Mouse (Mus musculus) ES-Bruce4 (cell line): ENCODE data around the gene Bpi. TPM values are rescaled to one million over a fixed set of nuclear protein-coding genes. Genes with fewer than 3 reads are reported as not detected.

ENCODE experiments used
- H3K27ac ChIP-seq: 2 replicates; pipeline ENCODE4 v1.5.1; 2012; ENCODE audit warnings: low read length, inconsistent platforms; ENCODE audit not compliant: insufficient read depth
- H3K27me3 ChIP-seq: 2 replicates; pipeline ENCODE4 v1.6.1; 2012; ENCODE audit warnings: mild to moderate bottlenecking, low read length, inconsistent platforms; ENCODE audit not compliant: control insufficient read depth, poor library complexity, insufficient read depth, severe bottlenecking
- H3K36me3 ChIP-seq: 2 replicates; pipeline ENCODE4 v1.6.1; 2012; ENCODE audit warnings: inconsistent platforms, mild to moderate bottlenecking, low read length, moderate library complexity; ENCODE audit not compliant: control insufficient read depth, poor library complexity, insufficient read depth, severe bottlenecking
- H3K4me1 ChIP-seq: one replicate; pipeline ENCODE4 v1.8.1; 2011; ENCODE audit warnings: low read length; ENCODE audit not compliant: control insufficient read depth, insufficient read depth
- H3K4me3 ChIP-seq: 2 replicates; pipeline ENCODE4 v1.5.1; 2011; ENCODE audit warnings: low read depth, mild to moderate bottlenecking, low read length
- H3K9ac ChIP-seq: 2 replicates; pipeline ENCODE4 v1.6.1; 2012; ENCODE audit warnings: low read depth, mild to moderate bottlenecking, inconsistent platforms; ENCODE audit not compliant: poor library complexity, severe bottlenecking
- H3K9me3 ChIP-seq: replicated peaks from 2 replicates; pipeline ENCODE4 v1.6.1; 2012; ENCODE audit warnings: mild to moderate bottlenecking, low read length, inconsistent platforms; ENCODE audit not compliant: control insufficient read depth, poor library complexity, insufficient read depth, severe bottlenecking
- CTCF ChIP-seq: IDR thresholded peaks from one replicate; pipeline ENCODE4 v1.8.1; 2011; ENCODE audit warnings: low read depth, low read length
- EP300 ChIP-seq: IDR thresholded peaks from 2 replicates; pipeline ENCODE4 v1.6.1; 2011; ENCODE audit warnings: low read depth, low read length; ENCODE audit not compliant: insufficient read depth
- POLR2A ChIP-seq: IDR thresholded peaks from one replicate; pipeline ENCODE4 v1.8.1; 2011; ENCODE audit warnings: low read length; ENCODE audit not compliant: insufficient read depth
- polyA plus RNA-seq: library from polyadenylated mRNA; stranded (reverse); fragments of >200 nt; gene quantifications from 2 replicates; pipeline ENCODE4 v1.2.4, GENCODE M21; 2011; ENCODE audit warnings: low read depth; ENCODE audit not compliant: missing spikeins, insufficient read depth, insufficient read length

Gene Bpi
- polyA plus RNA-seq, 1 experiment: not detected

- Histone ChIP-seq H3K36me3 (no peaks in the 10 kb centered on the region), H3K4me3 (no peak overlapping the region), H3K9me3 (no peaks in the 10 kb centered on the region), H3K27me3 (no peaks in the 10 kb centered on the region), H3K4me1 (no peaks in the 10 kb centered on the region), H3K27ac (no peak overlapping the region), H3K9ac (no peak overlapping the region)
- TF ChIP-seq EP300 (no peak), POLR2A (no peak), CTCF (no peak)
These were observed 41.4 kb upstream of the Bpi start for GRCm38 (mm10) chr2:158216510-158216909.

DNA sequence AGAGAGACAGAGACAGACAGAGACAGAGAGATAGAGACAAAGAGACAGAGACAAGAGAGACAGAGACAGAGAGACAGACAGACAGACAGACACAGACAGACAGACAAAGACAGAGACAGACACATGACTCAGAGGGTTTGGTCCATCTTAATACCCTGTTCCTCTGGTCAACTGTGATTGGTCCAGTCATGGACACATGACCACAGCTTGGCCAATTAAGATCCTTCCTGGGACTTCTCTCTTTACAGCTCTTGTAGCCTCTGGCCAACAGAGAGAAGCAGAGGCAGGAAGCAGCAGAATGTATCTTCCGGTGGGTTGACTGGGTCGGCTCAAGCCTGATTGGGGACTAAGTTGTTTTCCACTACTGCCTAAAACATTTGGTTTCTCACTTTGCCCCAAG is 38.3 kb upstream of the Bpi start:
- H3K9me3 ChIP-seq: no peaks in the 10 kb centered on the region
- no peak overlapping the region for H3K4me3 ChIP-seq
- H3K36me3 ChIP-seq: no peaks in the 10 kb centered on the region
- H3K9ac ChIP-seq: no peak overlapping the region
- no peak overlapping the region for H3K27ac ChIP-seq
- no peaks in the 10 kb centered on the region for H3K27me3 ChIP-seq
- TF ChIP-seq POLR2A (no peak), CTCF (no peak), EP300 (no peak)
- no peaks in the 10 kb centered on the region for H3K4me1 ChIP-seq

GRCm38 (mm10) chr2:158221446-158222084 is 36.3 kb upstream of the Bpi start:
- Histone ChIP-seq H3K27me3 (no peaks in the 10 kb centered on the region), H3K27ac (no peak overlapping the region), H3K4me1 (no peaks in the 10 kb centered on the region), H3K9me3 (no peaks in the 10 kb centered on the region), H3K4me3 (no peak overlapping the region), H3K9ac (no peak overlapping the region), H3K36me3 (no peaks in the 10 kb centered on the region)
- no peak for TF ChIP-seq EP300
- TF ChIP-seq POLR2A: no peak
- TF ChIP-seq CTCF: no peak

GRCm38 (mm10) chr2:158222664-158223063 is 35.2 kb upstream of the Bpi start:
- Histone ChIP-seq H3K27me3 (no peaks in the 10 kb centered on the region), H3K4me1 (no peaks in the 10 kb centered on the region), H3K9ac (no peak overlapping the region), H3K27ac (no peak overlapping the region), H3K9me3 (no peaks in the 10 kb centered on the region), H3K4me3 (no peak overlapping the region), H3K36me3 (no peaks in the 10 kb centered on the region)
- TF ChIP-seq EP300 (no peak), CTCF (no peak), POLR2A (no peak)

GRCm38 (mm10) chr2:158223497-158223896 is 34.4 kb upstream of the Bpi start:
- Histone ChIP-seq H3K36me3 (no peaks in the 10 kb centered on the region), H3K9ac (no peak overlapping the region), H3K4me1 (no peaks in the 10 kb centered on the region), H3K27ac (no peak overlapping the region), H3K9me3 (no peaks in the 10 kb centered on the region), H3K27me3 (no peaks in the 10 kb centered on the region), H3K4me3 (no peak overlapping the region)
- TF ChIP-seq EP300: no peak
- TF ChIP-seq CTCF: no peak
- no peak for TF ChIP-seq POLR2A

DNA sequence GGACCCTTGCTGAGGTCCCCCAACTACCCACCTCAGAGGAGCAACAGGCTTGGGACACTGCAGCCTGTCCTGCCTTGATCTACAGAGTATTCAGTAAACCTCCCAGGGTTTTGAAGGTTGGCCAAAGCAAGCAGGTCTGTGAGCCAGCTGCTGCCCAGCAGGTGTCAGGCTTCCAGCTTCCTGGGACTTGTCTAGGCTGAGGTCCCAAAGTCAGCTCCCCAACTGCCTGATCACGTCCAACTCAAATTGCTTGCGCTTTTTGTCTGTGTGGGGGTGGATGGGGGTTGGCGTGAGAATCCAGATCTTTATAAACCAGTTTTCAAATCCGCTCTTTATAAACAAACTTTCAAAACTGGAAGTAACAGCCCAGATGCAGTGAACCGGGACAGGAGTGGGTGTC is 32.6 kb upstream of the Bpi start:
- Histone ChIP-seq H3K4me3 (no peak overlapping the region), H3K9me3 (no peaks in the 10 kb centered on the region), H3K27me3 (no peaks in the 10 kb centered on the region), H3K9ac (no peak overlapping the region), H3K36me3 (no peaks in the 10 kb centered on the region), H3K4me1 (no peaks in the 10 kb centered on the region), H3K27ac (no peak overlapping the region)
- TF ChIP-seq EP300: no peak
- TF ChIP-seq CTCF: peak; percentile 24
- TF ChIP-seq POLR2A: no peak
